Mouse (Mus musculus) CH12.LX (cell line): ENCODE measurements around the gene C130026I21Rik. TPM values are rescaled to one million over a fixed set of nuclear protein-coding genes. Genes with fewer than 3 reads are reported as not detected.
"Not testable (repeated sequence)": the region's sequence is repeated elsewhere in the genome, so short reads cannot be mapped to it uniquely, and the experiment has no call there.

Experiments used
- DNase-seq: peaks from one replicate; pipeline ENCODE4 v3.0.0-alpha.2; 2013; ENCODE audit errors: extremely low read depth
- H3K27ac ChIP-seq: 2 replicates; pipeline ENCODE4 v1.5.1; 2012; ENCODE audit warnings: low read depth, mild to moderate bottlenecking, control low read depth, moderate library complexity; ENCODE audit not compliant: insufficient read depth
- H3K27me3 ChIP-seq: replicated peaks from 2 replicates; pipeline ENCODE3; 2012; ENCODE audit warnings: inconsistent platforms
- H3K36me3 ChIP-seq, 2 experiments: replicated peaks in 1 of 2; 2 replicates each; pipeline versions ENCODE3 to v1.6.1; 2012; ENCODE audit warnings: inconsistent platforms in 1 of 2, low read length in 1 of 2, mild to moderate bottlenecking in 1 of 2, mixed read lengths in 1 of 2, moderate library complexity in 1 of 2; ENCODE audit not compliant: control insufficient read depth in 1 of 2, insufficient read depth in 1 of 2
- H3K4me1 ChIP-seq, 2 experiments: 2 replicates each; pipeline ENCODE4 v1.6.1; 2012; ENCODE audit warnings: inconsistent platforms in 1 of 2, moderate library complexity in 1 of 2; ENCODE audit not compliant: insufficient read depth in 2 of 2, control insufficient read depth in 1 of 2
- H3K4me2 ChIP-seq: 2 replicates; pipeline ENCODE4 v1.6.1; 2012; ENCODE audit warnings: low read depth, mild to moderate bottlenecking, control low read depth; ENCODE audit not compliant: poor library complexity, insufficient read depth, severe bottlenecking
- H3K4me3 ChIP-seq, 3 experiments: fragments of 150-350 bp in 1 of 3; sonication (generic) in 1 of 3; replicated peaks in 1 of 3; 2 replicates each; pipeline versions ENCODE3 to v1.5.1; 2011 to 2012; ENCODE audit warnings: low read depth in 2 of 3, low read length in 2 of 3, mild to moderate bottlenecking in 2 of 3, moderate library complexity in 2 of 3, control low read depth in 1 of 3, improper control_type of control experiment in 1 of 3, inconsistent platforms in 1 of 3, mixed read lengths in 1 of 3; ENCODE audit not compliant: poor library complexity in 1 of 3
- H3K79me2 ChIP-seq: replicated peaks from 2 replicates; pipeline ENCODE4 v1.6.1; 2012; ENCODE audit warnings: mild to moderate bottlenecking, moderate library complexity; ENCODE audit not compliant: control insufficient read depth, poor library complexity, insufficient read depth, severe bottlenecking; ENCODE audit errors: extremely low read depth
- H3K9ac ChIP-seq: 2 replicates; pipeline ENCODE4 v1.6.1; 2012; ENCODE audit warnings: low read depth, mild to moderate bottlenecking, control low read depth, moderate library complexity; ENCODE audit not compliant: insufficient read depth
- H3K9me3 ChIP-seq: replicated peaks from 2 replicates; pipeline ENCODE3; 2012; ENCODE audit warnings: low read length, inconsistent platforms, mixed read lengths
- dilution Hi-C: fragments of 300-500 bp; cut with MboI; formaldehyde crosslinking; loops from 2 replicates; pipeline ENCODE4 v1.14.3; 2020; ENCODE audit warnings: low sequenced_read_pairs; ENCODE audit not compliant: extremely low pct_unique_long_range_greater_than_20kb, extremely low pct_ligation_motif_present
- in situ Hi-C: fragments of 300-500 bp; cut with MboI; formaldehyde crosslinking; loops from 3 replicates; pipeline ENCODE4 v1.14.3; 2019; ENCODE audit warnings: low sequenced_read_pairs, low pct_ligation_motif_present, low pct_unique_long_range_greater_than_20kb, mixed read lengths
- polyA plus RNA-seq: library from polyadenylated mRNA; unstranded; fragments of >175 nt; gene quantifications from 2 replicates; pipeline ENCODE4 v1.2.1, GENCODE M21; 2012; ENCODE audit warnings: low read depth; ENCODE audit not compliant: insufficient read length
- total RNA-seq, 2 experiments: library from RNA; depleted of rRNA; stranded (reverse); fragments of 300-350 nt in 1 of 2; fragments of >200 nt in 1 of 2; gene quantifications; 2 replicates each; pipeline ENCODE4 v1.2.3; 2012 to 2014

The C130026I21Rik gene
- total and polyA plus RNA-seq, 3 experiments, result 175 to 398 (median 379) TPM

DNA sequence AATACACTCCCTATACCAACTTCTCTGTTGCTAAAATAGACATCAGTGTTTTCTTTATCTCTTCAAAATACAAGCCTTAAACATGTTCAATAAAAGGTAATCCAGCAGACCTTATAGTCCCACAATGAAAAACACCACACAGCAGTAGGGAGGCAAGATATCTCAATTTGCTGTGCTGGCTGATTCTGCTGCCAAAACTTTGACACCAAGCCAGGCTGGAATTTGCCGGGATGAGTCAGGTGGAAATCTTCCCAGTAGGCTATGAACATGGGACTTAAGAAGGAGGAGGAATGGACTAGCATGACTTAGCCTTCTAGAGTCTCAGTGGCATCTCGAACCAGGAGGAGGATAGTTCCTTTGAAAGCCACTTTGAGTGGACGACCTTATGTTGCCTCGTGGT, 91.4 kb downstream of the C130026I21Rik start:
- H3K27ac ChIP-seq, H3K4me1 ChIP-seq, dilution Hi-C loops, H3K4me2 ChIP-seq, in situ Hi-C loops, H3K27me3 ChIP-seq, H3K9ac ChIP-seq, DNase-seq, H3K79me2 ChIP-seq, H3K36me3 ChIP-seq, H3K9me3 ChIP-seq, H3K4me3 ChIP-seq: not testable (repeated sequence)

GRCm38 (mm10) chr1:85162841-85163240, 107.5 kb downstream of the C130026I21Rik start:
- H3K4me3 ChIP-seq, H3K4me1 ChIP-seq, DNase-seq, in situ Hi-C loops, H3K9ac ChIP-seq, H3K36me3 ChIP-seq, H3K79me2 ChIP-seq, H3K27me3 ChIP-seq, H3K27ac ChIP-seq, H3K9me3 ChIP-seq, dilution Hi-C loops, H3K4me2 ChIP-seq: not testable (repeated sequence)

DNA sequence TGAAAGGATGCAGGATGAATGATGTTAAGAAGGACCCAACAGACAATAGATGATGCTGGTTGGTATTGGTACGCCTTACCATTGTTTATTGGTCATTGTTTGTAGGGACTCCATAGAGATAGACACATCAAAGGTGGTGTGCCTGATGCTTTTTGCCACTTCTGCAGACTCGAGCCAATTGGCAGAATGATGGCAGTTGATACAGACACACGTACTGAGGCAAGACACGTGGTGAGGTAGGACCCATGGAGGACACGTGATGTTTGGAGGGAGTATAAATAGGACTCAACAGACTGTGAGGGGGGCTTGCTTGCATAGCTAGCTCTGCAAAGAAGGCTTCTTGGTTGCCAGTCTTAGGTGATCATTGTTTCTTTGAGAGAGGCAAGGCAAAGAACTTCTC, 115.2 kb downstream of the C130026I21Rik start:
- dilution Hi-C loops, H3K27me3 ChIP-seq, H3K27ac ChIP-seq, H3K79me2 ChIP-seq, DNase-seq, H3K4me3 ChIP-seq, H3K9ac ChIP-seq, H3K4me2 ChIP-seq, H3K9me3 ChIP-seq, in situ Hi-C loops, H3K4me1 ChIP-seq, H3K36me3 ChIP-seq: not testable (repeated sequence)

GRCm38 (mm10) chr1:85133671-85134070, 136.7 kb downstream of the C130026I21Rik start:
- in situ Hi-C loops, H3K4me1 ChIP-seq, H3K36me3 ChIP-seq, dilution Hi-C loops, H3K9ac ChIP-seq, H3K4me2 ChIP-seq, H3K79me2 ChIP-seq, H3K27me3 ChIP-seq, H3K27ac ChIP-seq, DNase-seq, H3K4me3 ChIP-seq, H3K9me3 ChIP-seq: not testable (repeated sequence)

GRCm38 (mm10) chr1:85121841-85122240, 148.5 kb downstream of the C130026I21Rik start:
- H3K4me2 ChIP-seq, H3K79me2 ChIP-seq, H3K36me3 ChIP-seq, H3K9me3 ChIP-seq, H3K4me3 ChIP-seq, H3K27me3 ChIP-seq, DNase-seq, dilution Hi-C loops, H3K27ac ChIP-seq, H3K4me1 ChIP-seq, H3K9ac ChIP-seq, in situ Hi-C loops: not testable (repeated sequence)

DNA sequence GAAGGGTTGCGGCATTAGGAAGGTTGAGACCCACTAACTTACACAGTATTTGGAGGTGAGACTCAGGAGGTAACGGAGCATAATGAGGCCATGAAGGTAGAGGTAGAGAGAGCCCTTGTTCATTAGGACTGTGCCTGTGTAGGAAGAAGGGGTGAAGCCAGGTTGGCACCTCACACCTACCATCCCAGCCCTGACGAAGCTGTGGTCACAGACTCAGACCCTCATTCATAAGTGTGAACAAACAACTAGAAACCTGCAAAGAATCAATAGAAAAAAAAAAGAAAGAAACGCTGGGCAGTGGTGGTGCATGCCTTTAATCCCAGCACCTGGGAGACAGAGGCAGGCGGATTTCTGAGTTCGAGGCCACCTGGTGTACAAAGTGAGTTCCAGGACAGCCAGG, 152.0 kb downstream of the C130026I21Rik start:
- H3K27ac ChIP-seq, H3K4me2 ChIP-seq, in situ Hi-C loops, H3K4me3 ChIP-seq, H3K27me3 ChIP-seq, H3K36me3 ChIP-seq, DNase-seq, H3K9me3 ChIP-seq, dilution Hi-C loops, H3K79me2 ChIP-seq, H3K9ac ChIP-seq, H3K4me1 ChIP-seq: not testable (repeated sequence)
